28 mouse cellular contexts compared by ENCODE assay signal in genomic region chr2:131400846-131401245, GRCm38 (mm10). TPM values are rescaled to one million over a fixed set of nuclear protein-coding genes. Genes with fewer than 3 reads are reported as not detected.
A peak's percentile ranks its signal among the peaks of the same experiment; 100 is the strongest.
DNase-seq lines count a peak whose midpoint lies in the region; ATAC-seq and TF ChIP-seq lines count a peak whose summit lies in the region.
"Had no signal": no experiment of that assay in that cellular context is flagged by ENCODE, and none has a peak within 500 bp of the region (broad histone marks: within the 10 kb centered on the region; RNA-seq: fewer than 3 reads in every experiment).

No protein-coding gene starts in this region.

- DNase-seq in heart, adult 18-20 months: peak; percentile 21 to 57
- no peak for DNase-seq in heart, postnatal 14 days
- no peak for DNase-seq in stomach, postnatal 0 days (ENCODE audit: low spot score)
- no peak for DNase-seq in right cerebral cortex, postnatal 4 days
- no peak for DNase-seq in ovary, postnatal 10 days (ENCODE audit: low spot score)
- DNase-seq: adrenal gland, postnatal 25 days; cerebellum, adult 18-20 months; cerebellum, postnatal 10 days; gastrocnemius, postnatal 36 days; kidney, adult 2 months; kidney, postnatal 36 days; lung, postnatal 36 days; thymus, adult 18-20 months; thymus, postnatal 25 days had no signal

- H3K27me3 ChIP-seq in stomach, embryonic 16.5 days (ENCODE audit: control insufficient read depth, insufficient read depth, low read length): no peaks in the 10 kb centered on the region
- no peaks in the 10 kb centered on the region for H3K27me3 ChIP-seq in stomach, postnatal 0 days (ENCODE audit: control insufficient read depth, insufficient read depth, low read length)
- H3K27me3 ChIP-seq in limb, embryonic 13.5 days: 0 out of 2 replicates have a peak, but pooled peaks cover 5% of the 10 kb centered on the region
- H3K27me3 ChIP-seq: forebrain, embryonic 13.5 days; hindbrain, embryonic 12.5 days; intestine, embryonic 15.5 days; midbrain, embryonic 12.5 days; neural tube, embryonic 12.5 days; stomach, embryonic 15.5 days had no signal

- no peak for ATAC-seq in stomach, embryonic 16.5 days (ENCODE audit: insufficient read depth, low FRiP score)
- ATAC-seq in stomach, postnatal 0 days (ENCODE audit: low FRiP score, low TSS enrichment): no peak
- no peak for ATAC-seq in limb, embryonic 13.5 days (ENCODE audit: low FRiP score, low read depth)
- ATAC-seq: forebrain, embryonic 13.5 days; hindbrain, postnatal 0 days; intestine, embryonic 15.5 days had no signal

- H3K4me2 ChIP-seq in stomach, embryonic 16.5 days (ENCODE audit: low read depth, low read length): no peak overlapping the region
- H3K4me2 ChIP-seq in stomach, postnatal 0 days (replicated peaks; ENCODE audit: low read depth): no peak overlapping the region
- H3K4me2 ChIP-seq in limb, embryonic 13.5 days (replicated peaks): no peak overlapping the region
- H3K4me2 ChIP-seq: forebrain, embryonic 13.5 days; heart, embryonic 13.5 days; hindbrain, embryonic 12.5 days; intestine, embryonic 15.5 days; liver, embryonic 11.5 days; midbrain, embryonic 12.5 days; neural tube, embryonic 12.5 days; stomach, embryonic 15.5 days had no signal

- peak overlapping the region; percentile 84; the same call in 1 of the 2 replicates for H3K27ac ChIP-seq in stomach, embryonic 16.5 days (ENCODE audit: low read length)
- no peak overlapping the region for H3K27ac ChIP-seq in stomach, postnatal 0 days (replicated peaks)
- peak overlapping the region; percentile 92 for H3K27ac ChIP-seq in limb, embryonic 13.5 days
- H3K27ac ChIP-seq: forebrain, embryonic 13.5 days; hindbrain, postnatal 0 days; layer of hippocampus, adult 2 months; midbrain, embryonic 12.5 days; neural tube, embryonic 12.5 days had no signal

- H3K4me3 ChIP-seq in stomach, embryonic 16.5 days (replicated peaks; ENCODE audit: low read length): no peak overlapping the region
- no peak overlapping the region for H3K4me3 ChIP-seq in stomach, postnatal 0 days (ENCODE audit: low read depth, low read length)
- H3K4me3 ChIP-seq in limb, embryonic 13.5 days: no peak overlapping the region
- H3K4me3 ChIP-seq: forebrain, embryonic 13.5 days; heart, embryonic 13.5 days; hindbrain, embryonic 12.5 days; intestine, embryonic 15.5 days; layer of hippocampus, adult 2 months; megakaryocyte, embryonic 14.5 days; midbrain, embryonic 12.5 days; myocyte; neural tube, embryonic 12.5 days; stomach, embryonic 15.5 days had no signal

- H3K4me1 ChIP-seq in stomach, embryonic 16.5 days (ENCODE audit: control insufficient read depth, insufficient read depth, low read length): peaks cover 7% of the 10 kb centered on the region
- H3K4me1 ChIP-seq in stomach, postnatal 0 days (replicated peaks; ENCODE audit: control insufficient read depth, insufficient read depth): no peaks in the 10 kb centered on the region
- H3K4me1 ChIP-seq in limb, embryonic 13.5 days: peaks cover 31% of the 10 kb centered on the region
- H3K4me1 ChIP-seq: forebrain, embryonic 13.5 days; hindbrain, embryonic 12.5 days; midbrain, embryonic 12.5 days; neural tube, embryonic 12.5 days had no signal

- WGBS in stomach, embryonic 16.5 days: 88% methylated on average over 2 of the region's 2 CpGs
- 82% methylated on average over 2 of the region's 2 CpGs for WGBS in stomach, postnatal 0 days
- 92% methylated on average over 2 of the region's 2 CpGs for WGBS in limb, embryonic 13.5 days

- no peaks in the 10 kb centered on the region for H3K36me3 ChIP-seq in stomach, embryonic 16.5 days (ENCODE audit: control insufficient read depth, insufficient read depth, low read length)
- no peaks in the 10 kb centered on the region for H3K36me3 ChIP-seq in stomach, postnatal 0 days (ENCODE audit: control insufficient read depth, insufficient read depth, low read length)
- no peaks in the 10 kb centered on the region for H3K36me3 ChIP-seq in limb, embryonic 13.5 days
- H3K36me3 ChIP-seq: heart, embryonic 13.5 days; hindbrain, embryonic 12.5 days; intestine, embryonic 15.5 days; midbrain, embryonic 12.5 days; neural tube, embryonic 12.5 days; stomach, embryonic 15.5 days had no signal

- no peaks in the 10 kb centered on the region for H3K9me3 ChIP-seq in stomach, embryonic 16.5 days (replicated peaks; ENCODE audit: control insufficient read depth, low read length)
- H3K9me3 ChIP-seq in stomach, postnatal 0 days (ENCODE audit: control insufficient read depth, low read length): no peaks in the 10 kb centered on the region
- no peaks in the 10 kb centered on the region for H3K9me3 ChIP-seq in limb, embryonic 13.5 days
- H3K9me3 ChIP-seq: forebrain, embryonic 13.5 days; heart, embryonic 13.5 days; hindbrain, embryonic 12.5 days; intestine, embryonic 15.5 days; midbrain, embryonic 12.5 days; neural tube, embryonic 12.5 days; stomach, embryonic 15.5 days had no signal

- TF ChIP-seq CTCF in stomach, postnatal 0 days (IDR thresholded peaks at IDR 0.05; ENCODE audit: low read depth): no peak

- no peak overlapping the region for H3K9ac ChIP-seq in stomach, embryonic 16.5 days (ENCODE audit: low read length)
- H3K9ac ChIP-seq in stomach, postnatal 0 days (ENCODE audit: low read length): no peak overlapping the region
- no peak overlapping the region for H3K9ac ChIP-seq in limb, embryonic 13.5 days
- H3K9ac ChIP-seq: forebrain, embryonic 13.5 days; heart, embryonic 13.5 days; hindbrain, embryonic 12.5 days; intestine, embryonic 15.5 days; midbrain, embryonic 12.5 days; neural tube, embryonic 12.5 days; stomach, embryonic 15.5 days had no signal

- intact Hi-C loops in heart, postnatal 14 days (cut with DNase I): no loop called here

- TF ChIP-seq EP300 in stomach, postnatal 0 days (optimal IDR thresholded peaks at IDR 0.05): no peak

RNA-seq across cellular contexts. Expression of gene Rnf24, which starts 48.2 kb away (rescaled TPM):
- total RNA-seq in heart, adult 18-20 months (2021): 1 to 10 TPM; 3.9 to 4.1 TPM
- 1 to 10 TPM; 3.4 to 3.9 TPM for total RNA-seq in heart, postnatal 14 days (2021)
- 2.9 and 3.0 TPM in 2 replicates for polyA plus RNA-seq in stomach, embryonic 16.5 days (2015; fragmentation: Nextera tagmentation; extraction: Ambion mirVana)
- 1.2 and 1.3 TPM in 2 replicates for polyA plus RNA-seq in stomach, postnatal 0 days (2015; fragmentation: Nextera tagmentation; extraction: Ambion mirVana)
- 10.2 and 10.5 TPM in 2 replicates for polyA plus RNA-seq in limb, embryonic 13.5 days (2015; fragmentation: Nextera tagmentation; extraction: Ambion mirVana)

Comparison
In these comparisons a context has a peak if more than half of its experiments do, and no peak if none do; other contexts are left out.
1. DNase-seq: peak in heart, adult 18-20 months (2 of 2); none in heart, postnatal 14 days (0 of 2), stomach, postnatal 0 days (single experiment), right cerebral cortex, postnatal 4 days (single experiment) and ovary, postnatal 10 days (single experiment).